Mouse (Mus musculus) kidney, adult 18-20 months (tissue): ENCODE data around the gene Esrrb.

Experiments used
- DNase-seq: peaks from one replicate; pipeline ENCODE4 v3.0.0; 2021

The Esrrb gene

DNA sequence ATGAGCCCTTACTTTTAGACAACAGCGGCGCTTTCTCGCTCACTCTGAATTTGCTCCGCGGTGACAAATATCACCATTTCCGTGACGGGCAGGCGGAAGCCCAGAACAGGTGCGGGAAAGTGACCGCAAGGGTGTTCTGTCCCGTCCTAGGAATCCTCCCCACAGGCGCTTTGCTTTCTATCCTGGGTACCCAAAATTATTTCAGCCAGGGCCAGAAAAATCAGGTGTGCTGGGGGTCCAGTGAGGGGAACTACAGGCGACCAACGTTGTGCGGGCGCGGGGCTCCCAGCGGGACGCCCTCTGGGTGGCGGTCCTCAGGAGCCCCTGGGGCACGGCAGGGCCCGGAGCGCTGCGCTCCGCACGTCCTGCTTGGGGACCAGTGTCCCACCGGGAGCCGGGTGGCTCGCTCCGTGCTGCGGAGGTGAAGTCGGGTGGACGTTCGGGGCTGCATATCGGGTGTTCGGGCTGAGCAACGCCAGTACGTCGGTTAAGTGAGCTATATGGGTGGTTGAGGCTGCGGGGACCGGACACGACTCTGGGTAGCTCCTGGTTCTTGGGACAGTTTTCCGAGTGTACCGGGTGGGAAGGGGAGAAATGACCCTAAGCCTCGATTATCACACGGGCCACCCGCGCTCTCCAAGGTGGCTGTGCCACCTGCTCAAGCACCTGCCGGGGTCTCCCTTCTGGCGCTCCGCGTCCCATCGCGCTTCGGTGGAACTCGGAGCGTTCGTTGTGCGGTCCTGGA is 61.4 kb downstream of the Esrrb start:
- no peak for DNase-seq

DNA sequence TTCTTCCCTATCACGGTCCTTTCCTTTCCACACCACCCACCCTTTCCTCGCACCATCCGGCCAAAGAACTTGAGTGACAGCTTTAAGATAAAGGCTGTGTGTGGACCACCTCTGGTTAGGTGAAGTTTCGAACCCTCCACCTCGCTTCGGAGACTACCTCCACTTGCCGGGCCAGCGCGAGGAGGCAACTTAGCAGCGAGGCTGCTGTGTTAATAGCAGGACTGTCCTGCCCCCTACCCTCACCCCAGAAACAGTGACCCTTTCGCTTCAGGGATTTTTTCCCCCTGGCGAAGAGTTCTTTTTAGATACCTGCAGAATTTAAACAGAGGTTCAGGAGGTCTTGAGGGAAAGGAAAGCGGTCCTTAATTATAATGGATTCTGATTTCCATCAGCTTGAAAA is 62.2 kb downstream of the Esrrb start:
- DNase-seq: no peak

DNA sequence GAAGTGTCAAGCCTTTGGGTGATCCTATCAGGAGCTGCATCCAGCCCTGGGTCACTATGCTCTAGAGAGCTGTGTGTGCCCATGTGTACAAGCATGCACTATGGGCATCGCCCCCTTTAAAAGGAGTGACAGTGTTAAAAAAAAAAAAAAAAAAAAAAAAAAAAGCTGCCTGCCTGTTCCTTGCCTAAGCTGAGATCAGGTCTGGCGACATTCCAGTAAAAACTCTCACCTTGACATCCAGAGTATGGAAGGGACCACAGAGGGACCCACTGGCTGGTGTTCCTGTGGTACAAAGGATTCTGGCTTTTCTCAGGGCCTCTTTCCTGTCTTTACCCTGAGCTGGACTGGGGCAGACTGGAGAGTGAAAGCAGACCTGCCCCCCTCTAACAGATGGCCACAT is 66.7 kb downstream of the Esrrb start:
- DNase-seq: no peak

DNA sequence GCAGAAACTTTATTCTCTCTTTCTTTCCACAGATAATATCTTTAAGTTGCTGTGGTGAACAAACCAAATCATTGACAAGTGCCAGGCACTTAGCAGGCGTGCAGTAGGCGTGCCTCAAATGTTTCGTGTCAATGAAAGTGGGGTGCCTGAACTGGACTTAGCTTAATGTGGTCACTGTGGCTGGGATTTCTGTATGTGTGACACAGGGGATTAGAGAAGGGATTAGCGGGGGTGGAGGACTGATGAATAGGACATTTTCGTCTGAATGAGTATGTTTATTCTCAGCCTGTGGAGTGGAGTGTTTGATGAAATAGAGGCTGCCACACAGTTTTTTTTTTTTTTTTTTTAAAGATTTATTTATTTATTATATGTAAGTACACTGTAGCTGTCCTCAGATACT is 70.8 kb downstream of the Esrrb start:
- no peak for DNase-seq

DNA sequence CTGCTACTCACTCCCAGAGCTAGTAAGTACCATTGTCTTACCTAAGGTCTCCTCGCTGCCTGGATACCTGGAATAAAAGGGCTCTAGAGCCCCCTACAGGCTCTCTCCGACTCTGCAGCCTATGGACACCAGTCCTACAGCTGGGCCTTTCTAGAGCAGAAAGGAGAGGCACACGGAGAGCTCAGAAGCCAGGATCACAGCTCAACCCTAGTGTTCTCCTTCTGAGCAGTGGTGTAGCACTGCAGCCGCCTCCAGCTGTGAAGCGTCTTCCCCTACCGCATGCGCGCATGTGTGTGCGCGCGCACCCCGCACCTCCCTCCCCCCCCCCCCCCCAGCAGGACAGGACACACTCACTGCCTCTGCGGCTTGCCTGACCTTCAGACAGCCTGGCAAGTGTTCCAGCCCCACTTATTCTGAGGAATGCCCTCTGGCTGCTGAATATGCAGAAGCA is 72.5 kb downstream of the Esrrb start:
- DNase-seq: peak; percentile 82

DNA sequence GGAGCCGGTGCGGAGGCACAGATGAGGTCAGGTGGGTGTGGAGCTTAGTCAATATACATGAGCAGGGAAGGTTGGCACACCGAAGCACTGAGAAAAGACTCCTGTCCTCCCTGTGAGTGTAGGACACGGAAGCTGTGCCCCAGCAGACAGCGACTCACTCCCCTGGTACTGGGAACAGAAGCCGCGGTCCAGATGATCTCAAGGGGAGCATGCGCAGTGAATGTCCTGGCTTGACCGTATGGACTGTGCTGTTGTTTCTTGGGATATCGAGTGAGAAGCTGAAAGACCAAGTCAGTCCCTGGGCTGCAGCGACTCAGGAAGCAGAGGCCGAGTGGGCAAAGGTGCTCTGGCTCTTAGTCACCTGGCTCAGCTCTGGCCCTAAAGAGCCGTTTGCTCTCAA is 74.7 kb downstream of the Esrrb start:
- DNase-seq: no peak

DNA sequence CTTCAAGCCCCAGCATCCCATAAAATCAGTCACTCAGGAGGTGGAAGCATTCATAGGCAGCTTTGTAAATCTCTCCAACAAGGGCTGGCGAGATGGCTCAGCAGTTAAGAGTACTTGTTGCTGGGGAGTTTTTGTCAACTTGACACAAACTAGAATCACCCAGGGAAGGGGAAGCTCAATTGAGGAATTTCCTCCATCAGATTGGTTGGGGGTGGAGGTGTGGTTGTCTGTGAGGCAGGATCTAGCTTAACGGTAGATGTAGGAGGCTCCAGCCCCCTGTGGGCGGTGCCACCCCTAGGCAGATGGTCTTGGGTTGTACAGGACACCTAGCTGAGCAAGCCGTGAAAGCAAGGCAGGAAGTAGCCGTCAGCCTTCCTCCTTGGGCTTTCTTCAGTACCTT is 89.9 kb downstream of the Esrrb start:
- DNase-seq: no peak

DNA sequence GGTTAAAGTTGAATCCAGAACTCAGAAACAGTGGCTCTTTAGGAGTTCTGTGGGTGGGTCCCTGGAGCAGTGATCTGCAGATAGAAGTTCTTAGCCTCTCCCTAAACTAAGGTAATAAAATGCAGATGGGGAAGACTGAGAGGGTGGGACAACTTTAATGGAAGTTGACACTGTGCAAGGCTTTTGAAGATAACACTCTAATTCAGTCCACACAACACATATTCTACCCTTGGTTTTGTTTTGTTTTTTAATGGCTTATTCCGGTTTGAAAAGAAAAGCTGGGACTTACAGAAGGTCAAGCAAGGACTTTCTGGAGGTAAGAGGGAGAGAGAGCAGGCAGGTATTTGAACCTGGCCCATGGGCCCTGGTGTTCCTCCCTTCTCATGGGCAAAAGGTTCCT is 94.1 kb downstream of the Esrrb start:
- no peak for DNase-seq

DNA sequence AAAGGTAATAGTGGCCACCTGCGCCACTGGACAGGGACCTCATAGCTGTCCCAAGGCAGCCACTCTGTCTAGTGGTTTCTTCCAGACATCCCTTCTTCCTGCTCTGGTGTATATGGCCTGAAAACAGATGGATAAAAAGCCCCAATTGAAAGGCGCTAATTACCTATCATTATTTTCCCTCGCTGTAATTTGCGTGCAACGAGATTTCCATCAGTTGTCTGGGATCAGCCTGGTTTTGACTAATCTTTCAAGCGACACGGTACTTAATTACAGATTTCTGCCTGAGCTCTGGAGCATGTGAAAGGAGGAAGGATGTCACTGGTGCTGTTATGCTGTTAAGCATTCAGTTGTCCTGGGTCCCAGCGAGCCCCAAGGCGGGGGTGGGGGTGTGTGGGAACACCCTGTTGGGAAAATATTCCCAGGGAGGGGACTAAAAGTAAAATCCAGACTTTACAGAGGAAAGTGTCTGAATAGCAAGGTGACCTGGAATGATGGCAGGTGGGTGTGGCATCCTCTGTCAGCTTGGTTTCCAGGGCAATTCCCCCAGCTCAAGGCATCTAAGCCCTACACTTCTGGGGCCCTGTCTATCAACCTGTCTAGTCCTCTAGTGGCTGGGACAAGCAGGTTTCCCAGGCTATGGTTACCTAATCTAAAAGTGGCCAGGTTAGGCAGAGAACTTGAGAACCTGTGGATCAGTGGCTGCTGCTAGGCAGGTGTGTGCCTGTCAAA is 102.0 kb downstream of the Esrrb start:
- DNase-seq: no peak

DNA sequence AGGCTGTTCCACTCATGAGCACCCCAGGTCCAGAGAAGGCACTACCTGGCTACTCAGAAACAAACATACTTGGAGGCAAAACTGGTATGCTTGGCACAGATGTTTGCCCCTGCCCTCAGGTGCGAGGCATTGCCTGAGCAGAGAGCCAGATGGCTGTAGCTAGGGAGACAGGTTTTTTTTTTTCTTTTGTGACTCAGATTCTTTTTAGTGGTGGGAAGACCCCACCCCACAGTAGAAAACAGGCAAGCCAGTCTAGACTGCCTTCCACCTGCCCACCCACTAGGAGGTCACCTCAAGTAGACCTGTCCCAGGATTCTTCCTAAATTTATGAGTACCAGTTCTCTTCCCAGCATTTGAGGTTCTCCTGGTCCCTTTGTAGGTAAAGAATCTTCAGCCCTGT is 103.5 kb downstream of the Esrrb start:
- no peak for DNase-seq

DNA sequence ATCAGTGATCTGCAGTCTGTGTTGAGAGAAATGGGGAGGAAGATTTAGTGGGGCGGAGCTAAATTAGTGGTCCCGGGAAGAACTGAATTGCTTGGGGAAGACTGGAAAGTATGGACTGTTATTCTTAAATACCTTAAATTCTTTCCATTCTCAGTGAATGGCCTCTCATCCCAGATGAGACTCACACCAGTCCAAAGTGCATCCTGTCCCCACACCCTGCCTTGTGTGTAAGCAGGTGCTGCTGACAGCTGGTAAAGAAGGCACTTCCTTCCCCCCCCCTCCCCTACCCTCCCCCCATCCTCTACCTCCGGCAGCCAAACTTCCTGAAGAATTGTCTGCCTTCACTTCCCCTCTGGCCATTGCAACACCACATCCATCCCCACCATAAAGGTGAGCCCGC is 105.3 kb downstream of the Esrrb start:
- no peak for DNase-seq

DNA sequence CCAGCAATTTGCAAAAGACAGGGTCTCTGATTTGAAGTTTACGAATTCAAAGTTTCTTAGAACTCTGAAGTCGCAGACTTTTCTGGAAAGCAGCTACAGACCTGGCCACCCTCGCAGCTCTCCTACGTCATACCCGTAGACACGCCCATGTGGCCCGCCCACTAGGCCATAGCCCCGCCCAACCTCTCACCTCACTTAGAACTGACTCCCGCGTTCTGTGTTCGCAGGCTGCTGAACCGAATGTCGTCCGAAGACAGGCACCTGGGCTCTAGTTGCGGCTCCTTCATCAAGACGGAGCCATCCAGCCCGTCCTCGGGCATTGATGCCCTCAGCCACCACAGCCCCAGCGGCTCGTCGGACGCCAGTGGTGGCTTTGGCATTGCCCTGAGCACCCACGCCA is 109.0 kb downstream of the Esrrb start:
- no peak for DNase-seq

DNA sequence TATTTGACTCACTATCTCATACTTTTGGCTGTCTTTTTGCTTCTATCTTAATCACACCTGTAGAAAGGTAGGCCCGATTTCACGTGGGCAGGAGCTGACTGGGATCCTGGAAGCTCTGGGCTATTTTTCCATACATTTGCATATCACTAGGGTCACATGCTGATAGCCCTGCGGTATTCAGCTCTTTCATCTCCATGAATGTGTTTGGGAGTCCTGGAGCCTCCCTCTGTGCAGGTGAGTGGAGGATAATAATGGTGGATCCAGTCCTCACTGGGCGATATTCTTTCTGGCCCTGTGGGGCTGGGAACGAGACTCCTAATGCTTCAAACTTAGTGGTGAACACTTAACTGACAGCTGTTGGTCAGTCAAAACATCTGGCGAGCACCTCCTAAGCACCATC is 110.0 kb downstream of the Esrrb start:
- DNase-seq: no peak

DNA sequence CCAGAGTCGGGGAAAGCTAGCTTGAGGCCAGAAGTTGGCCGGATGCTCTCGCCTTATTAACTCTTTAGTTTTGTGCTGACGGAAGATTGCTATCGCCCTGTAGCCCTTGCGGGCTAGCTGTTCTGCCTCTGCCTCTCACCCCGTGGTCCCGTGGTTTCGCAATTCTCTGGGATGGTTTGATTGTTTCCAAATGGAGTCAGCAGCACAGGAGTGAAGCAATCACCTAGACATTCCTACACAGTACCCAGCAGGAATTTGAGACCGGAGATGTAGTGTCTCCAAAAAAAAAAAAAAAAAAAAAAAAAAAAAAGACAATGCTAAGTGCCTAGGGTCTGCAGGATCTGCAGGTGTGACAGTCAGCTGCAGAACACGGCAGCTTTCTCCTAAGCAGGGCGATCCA is 112.7 kb downstream of the Esrrb start:
- DNase-seq: no peak

DNA sequence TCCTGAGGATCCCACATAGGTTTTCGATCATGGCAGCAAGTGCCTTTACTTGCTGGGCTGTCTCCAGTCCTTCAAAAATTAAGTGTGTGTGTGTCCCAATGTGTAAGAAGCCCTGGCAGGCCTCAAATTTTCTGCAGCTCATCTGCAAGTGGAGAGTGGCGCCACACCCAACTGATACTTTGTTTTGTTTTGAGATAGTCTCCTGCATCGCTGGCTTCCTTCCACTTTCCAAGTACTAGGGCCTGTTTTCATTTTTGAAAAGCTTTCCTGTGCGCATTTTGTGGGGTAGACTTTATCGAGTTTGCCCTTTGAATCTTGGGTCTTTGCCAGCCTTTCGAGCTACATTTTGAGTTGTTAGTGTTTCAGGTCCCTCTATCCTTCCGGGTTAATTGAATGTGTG is 115.1 kb downstream of the Esrrb start:
- DNase-seq: no peak

DNA sequence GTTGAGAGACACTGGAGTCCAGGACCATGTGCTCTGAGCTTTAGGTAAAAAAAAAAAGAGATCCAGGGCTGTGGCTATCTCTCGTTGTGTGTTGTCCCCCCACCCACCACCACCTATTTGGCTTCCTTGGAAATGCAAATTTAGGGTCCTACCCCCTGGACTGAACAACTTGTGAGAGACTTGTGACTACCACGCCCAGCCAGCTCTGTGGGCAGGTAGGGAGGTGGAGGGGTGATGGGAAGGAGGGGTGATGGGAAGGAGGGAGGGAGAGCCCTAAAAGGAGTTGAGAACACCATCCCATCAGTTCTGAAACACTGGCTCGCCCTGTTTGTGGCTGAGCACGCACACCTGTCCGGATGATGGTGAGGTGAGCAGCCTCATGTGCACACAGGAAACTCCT is 118.0 kb downstream of the Esrrb start:
- no peak for DNase-seq

DNA sequence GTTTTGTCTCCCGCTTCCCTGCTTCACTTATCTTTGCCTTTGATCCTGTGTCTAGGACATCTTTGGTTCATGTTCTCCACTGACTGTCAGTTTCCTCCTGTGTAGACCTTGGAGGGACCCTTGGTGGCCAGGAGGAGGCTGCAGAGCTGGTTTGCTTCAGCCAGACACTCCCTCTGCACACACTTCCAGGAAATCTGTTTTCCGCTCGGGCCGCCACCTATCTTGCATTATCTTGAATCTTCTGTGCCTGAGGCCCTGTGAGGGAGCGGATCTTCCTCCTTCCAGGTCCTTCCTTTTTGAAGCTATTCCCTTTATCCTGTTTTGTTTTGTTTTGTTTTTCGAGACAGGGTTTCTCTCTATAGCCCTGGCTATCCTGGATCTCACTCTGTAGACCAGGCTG is 121.1 kb downstream of the Esrrb start:
- DNase-seq: no peak

DNA sequence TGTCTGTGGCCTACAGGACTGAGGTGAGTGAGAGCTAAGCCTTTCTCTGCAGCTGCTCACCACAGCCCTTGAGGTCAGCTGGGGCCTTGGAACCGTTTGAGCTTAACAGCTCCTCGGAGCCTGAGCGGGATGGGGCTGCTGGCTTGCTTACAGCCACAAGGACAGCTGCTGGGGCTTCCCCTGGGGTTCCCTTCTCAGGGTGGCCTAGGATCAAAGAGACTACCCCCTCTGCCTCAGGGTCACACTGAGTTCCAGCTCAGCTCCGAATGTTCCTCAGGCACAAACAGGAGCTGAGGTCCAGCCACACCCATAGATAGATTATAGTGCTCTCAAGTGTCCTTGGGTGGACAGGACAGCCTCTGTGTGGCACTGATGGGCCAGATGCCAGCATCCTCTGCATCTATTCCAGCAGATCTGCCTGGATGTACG is 122.5 kb downstream of the Esrrb start:
- DNase-seq: no peak

DNA sequence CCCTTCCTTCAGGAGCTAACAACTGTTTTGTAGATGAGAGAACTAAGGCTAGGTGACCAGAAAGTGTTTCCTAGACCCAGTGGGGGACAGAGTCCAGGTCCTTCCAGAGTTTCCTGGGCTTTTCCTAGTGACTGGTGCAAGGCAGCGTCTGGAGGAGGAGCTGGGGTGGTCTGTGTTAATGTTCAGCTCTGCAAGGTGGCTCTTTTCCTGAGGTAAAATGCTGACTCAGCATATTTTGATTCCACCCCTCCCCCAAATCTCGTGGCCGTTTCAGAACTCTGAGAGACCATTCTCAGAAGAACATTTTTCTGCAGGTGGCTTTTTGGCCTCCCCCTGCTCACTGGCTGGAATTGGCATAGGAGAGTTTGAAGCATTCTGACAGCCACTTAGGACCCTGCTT is 127.1 kb downstream of the Esrrb start:
- no peak for DNase-seq

DNA sequence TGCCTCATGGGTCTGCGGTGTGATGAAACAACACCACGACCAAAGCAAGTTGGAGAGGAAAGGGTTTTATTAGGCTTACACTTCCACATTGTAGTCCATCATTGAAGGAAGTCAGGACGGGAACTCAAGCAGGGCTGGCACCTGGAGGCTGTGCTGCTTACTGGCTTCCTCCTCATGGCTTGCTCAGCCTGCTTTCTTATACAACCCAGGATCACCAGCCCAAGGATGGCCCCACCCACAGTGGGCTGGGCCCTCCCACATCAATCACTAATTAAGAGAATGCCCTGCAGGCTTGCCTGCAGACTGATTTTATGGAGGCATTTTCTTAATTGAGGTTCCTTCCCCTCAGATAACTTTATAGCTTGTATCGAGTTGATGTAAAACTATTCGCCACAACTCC is 129.1 kb downstream of the Esrrb start:
- no peak for DNase-seq

DNA sequence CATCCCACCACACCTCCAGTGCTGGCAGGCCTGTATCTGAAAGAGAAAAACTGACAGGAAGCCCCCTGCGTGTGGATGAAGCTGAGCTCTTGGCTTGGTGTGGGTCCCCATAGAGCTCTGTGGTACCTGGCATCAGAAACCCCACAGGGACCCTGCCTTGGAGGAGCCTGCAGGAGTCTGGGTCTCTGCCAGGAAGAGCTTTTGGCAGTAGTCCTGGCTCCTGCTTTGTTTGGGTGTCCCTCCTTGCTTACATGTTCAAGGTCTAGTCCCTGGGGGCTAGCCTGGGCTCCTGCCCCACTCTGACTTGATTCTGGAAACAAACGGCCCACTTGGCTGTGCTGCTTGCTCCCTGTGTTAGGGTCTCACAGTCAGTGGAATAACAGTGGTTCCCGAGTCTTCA is 130.6 kb downstream of the Esrrb start:
- DNase-seq: no peak

DNA sequence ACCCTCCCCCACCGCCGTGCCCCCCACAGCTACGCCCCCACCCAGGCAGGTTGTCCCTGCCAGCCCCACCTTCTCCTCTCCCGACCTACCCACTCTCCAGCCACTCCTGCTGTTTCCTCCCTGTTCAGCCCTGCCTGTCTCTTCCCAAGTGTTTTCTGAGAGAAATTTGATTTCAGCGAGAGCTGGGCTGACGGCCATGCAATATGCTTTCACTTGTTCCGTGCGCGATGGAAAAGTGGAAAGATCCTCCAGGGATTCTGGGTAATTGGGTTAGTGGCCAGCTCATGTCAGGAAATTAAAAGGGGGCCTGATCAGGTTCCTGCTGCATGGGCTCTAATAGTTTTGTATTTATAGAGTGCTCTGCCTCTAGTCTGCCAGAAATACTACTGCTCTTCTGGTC is 131.9 kb downstream of the Esrrb start:
- DNase-seq: no peak

DNA sequence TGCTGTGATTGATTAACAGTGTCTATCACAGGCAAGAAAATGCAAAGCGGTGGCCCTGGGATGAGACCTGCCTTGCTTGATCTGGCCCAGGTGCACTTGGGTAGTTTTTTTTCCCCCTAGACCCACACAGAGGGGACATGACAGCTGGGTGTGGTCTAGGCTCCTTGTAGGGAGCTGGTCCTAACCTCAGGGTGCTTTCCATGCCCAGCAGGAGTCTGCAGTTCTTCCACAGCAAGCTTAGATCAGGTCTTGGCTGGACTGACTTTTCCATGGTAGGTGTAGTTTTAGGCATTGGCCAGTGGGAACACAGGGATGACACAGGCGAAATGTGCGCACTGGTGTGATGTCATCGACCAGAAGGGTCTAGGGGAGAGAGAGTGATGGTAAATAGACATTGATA is 136.2 kb downstream of the Esrrb start:
- no peak for DNase-seq

DNA sequence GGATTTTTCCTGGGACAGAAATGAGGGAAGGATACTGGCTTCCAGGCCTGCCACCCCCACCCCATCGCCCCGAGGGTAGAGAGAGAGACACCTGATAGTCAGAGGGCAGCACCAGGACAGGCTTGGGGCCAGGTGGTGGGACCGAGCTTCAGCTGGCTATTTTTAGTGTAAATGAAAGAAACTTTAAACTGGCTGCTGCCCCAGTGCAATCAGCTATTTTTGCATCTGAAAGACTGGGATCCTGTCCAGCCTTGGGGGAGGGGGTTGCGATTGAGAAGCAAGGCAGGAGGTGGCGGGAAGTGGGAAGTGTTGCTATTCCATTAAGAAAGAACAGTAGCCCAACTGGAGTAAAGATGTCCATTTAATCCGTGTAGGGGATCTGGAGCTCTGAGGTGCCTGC is 137.8 kb downstream of the Esrrb start:
- peak; percentile 48 for DNase-seq

DNA sequence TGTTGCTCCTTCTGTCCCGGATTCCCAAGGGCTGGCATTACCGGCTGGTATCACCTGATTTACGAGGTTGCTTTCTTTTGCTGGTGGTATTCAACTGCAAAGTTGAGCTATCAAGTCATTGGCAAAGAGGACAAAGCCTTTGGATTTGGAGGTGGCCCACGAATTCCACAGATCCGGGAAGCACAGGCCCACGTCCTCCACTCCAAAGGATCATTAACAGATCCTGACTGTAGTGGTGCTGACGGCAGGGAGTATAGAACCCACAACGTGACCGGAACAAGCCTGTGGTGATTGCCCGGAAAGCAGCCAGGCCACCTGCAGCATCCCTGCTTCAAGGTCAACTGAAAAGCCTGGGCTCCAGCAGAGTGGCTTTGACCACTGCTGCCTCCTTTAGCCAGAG is 140.8 kb downstream of the Esrrb start:
- DNase-seq: no peak
